Mouse (Mus musculus): ENCODE results near the gene Tom1l1.
A peak's percentile ranks its signal among the peaks of the same experiment; 100 is the strongest.
"Not testable (repeated sequence)": the region's sequence is repeated elsewhere in the genome, so short reads cannot be mapped to it uniquely, and the experiment has no call there.

Gene Tom1l1

DNA sequence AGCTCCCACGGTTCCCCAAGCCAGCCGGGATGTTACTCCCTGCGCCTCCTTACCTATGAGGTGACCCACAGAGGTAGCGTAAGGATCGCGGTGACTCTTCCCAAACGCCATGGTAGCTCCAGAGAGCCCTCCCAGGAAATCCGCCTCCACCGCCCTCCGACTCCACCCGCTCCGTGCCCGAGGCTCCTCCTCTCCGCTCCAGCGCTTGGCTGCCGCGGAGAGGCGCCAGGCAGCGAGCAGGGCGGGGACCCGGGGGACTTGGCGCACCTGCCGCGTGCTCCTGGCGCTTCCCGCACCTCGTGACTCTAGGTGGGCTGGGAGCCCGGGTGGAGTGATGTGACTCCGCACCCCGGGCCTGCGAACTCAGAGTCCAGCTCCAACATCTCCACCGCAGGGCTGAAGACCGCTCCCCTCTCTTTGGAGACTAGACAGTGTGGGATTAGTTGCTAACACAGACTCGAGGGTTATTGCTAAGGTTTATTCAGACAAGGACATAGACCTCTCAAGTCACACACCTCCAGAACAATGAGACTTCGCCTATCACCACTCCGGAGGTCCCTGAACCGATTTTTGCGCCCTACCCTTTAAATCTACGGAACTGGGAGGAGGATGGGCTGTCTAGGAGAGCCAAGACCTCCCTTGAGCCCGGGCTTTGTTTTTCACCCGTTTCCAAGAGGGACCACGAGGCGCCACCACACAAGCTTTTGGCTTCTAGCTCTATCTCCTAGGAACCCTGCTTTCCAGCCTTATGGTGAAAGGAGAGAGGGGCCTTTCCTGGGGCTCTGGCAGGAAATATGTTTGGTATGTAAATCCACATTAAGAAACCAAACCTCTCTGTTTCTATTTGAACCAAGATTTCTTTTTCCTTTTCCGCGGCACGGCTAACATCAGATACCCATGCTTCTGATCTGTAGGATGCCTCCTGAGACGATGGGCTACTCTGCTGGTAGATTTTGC lies at the start of gene Tom1l1:
Gene Tom1l1, minus strand, starts transcription at position 907 of the 957 bp plus-strand sequence.
- peak; percentile 64 for DNase-seq

DNA sequence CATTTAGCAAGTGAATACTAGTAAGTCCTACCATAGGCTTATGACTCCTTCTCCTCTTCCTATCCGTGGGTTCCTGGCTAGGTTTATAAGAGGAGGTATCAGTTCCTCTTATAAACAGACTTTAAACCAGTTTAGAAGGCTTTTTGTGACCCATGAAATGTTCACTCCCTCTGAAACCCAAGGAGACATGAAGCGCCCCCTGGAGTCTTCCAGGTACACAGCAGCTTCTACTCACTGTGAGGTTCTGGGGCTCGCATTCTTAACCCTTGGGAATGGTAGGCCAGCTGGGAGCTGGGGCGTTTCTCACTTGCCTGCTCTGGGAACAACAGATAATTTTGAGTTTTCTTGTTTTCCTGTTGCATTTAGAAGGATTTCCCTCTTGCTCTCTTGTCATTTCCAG lies 45.4 kb upstream of the Tom1l1 start:
- no peak for DNase-seq

DNA sequence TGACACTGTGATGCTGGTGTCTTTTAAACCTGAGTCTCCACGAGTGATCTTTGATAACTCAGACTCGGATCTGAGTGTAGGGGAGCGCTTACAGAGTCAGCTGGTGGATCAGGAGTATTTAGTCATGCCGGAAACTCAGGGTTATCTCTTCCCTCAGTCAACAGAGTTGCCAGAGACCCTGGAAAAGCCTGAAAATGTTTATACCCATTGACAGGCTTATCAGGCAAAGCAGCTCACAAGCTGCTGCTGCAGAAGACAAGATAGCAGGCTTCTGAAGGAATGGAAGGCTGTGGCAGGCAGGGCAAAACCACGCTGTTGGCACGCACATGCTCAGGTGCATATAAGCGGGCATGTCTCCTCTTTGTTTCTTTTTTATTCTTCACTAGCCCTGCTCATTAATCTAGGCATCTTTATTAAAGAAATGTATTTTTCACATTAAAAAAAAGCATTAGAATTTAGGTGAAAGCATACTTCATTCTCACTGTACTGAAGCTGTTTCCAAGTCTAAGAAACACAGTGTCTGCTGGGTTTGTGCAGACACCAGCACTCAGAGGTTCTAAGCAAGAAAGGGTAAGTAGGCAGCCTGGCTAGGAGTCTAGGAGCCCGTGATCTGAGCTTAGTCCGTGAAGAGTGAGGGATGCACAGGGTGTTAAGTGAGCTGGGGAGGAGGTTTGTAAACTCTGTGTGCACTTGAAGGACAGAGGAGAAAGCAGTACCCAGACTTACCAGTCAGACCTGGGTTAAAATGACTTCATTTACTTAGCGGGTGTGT lies 39.4 kb upstream of the Tom1l1 start:
- DNase-seq = no peak

DNA sequence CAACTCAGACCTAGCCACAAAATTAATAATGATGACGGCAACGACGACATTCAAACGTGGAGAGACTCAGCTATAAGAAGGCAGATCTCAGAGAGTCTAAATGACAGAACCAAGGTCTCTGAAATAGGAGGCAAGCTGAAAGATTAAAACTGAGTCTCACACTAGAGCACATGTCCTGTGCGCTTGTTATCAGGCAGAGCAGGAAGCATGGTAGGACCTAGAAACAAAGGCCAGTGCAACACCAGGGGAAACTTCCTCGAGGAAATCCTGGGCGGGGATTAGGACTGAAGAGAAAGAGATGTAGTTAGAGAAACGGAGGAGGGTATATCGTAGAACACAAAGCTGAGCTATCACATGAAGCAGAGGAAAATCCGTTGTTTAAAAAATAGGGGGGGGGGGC lies 38.6 kb upstream of the Tom1l1 start:
- no peak for DNase-seq

DNA sequence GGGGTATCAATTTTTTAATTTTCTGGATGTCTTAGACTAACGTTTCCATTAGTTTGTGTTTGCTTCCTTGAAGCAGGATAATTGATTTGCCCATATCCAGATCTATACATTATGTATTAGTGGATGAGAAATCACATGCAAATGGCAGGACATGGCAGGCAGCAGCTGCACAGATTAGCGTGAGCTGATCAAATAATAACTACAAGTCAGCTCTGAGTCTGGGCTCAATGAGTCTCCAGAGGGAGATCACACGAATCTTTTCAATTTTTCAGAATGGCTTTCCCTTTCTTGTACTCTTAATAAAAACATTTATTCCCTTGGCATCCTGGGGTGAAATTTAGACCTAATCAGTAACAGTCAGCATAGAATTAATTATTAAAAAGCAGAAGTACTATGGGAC lies 34.1 kb upstream of the Tom1l1 start:
- no peak for DNase-seq

DNA sequence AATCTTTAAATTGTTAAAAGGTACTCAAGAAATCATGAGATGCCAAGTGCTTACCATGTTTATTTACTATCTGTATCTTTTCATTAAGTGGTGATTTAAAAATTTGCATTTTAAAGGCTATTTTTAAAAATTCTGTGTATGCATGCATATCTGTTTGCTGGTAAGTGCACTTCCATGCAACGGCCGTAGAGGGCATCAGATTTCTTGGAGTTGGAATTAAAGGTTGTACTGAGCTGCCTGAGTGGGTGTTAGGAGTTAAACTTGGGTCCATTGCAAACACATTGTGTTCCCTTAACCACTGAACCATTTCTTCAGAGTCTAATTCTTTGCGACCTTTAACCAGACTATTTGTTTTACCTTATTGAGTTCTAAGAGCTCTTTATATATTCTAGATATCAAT lies 29.6 kb upstream of the Tom1l1 start:
- no peak for DNase-seq

DNA sequence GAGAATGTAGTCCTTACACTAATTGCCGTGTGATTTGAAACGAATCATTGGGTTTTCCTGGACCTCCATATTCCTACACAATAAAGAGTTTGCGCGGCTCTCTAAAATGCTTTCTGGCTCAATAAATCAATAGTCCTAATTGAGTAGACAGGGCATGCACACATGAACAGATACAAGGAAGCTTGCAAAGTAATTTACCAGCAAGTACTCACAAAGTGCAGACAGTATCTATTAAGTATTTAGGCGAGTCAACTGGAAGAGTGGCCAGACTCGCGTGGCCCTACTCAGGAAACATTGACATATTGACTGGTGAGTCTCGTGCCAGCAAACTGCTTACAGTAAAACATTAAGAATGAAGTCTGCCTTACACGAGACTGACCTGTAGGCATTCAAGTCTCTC lies 23.4 kb upstream of the Tom1l1 start:
- DNase-seq = no peak

DNA sequence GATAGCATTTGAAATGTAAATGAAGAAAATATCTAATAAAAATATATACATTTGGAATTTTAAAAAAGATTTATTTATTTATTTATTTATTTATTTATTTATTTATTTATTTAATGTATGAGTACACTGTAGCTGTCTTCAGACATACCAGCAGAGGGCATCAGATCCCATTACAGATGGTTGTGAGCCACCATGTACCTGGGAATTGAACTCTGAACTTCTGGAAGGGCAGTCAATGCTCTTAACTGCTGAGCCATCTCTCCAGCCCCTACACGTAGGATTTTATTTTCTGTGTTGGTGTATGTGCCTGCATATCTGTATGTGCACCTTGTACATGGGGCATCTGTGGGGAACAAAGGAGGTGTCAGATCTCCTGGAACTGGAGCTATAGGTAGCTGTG lies 19.0 kb upstream of the Tom1l1 start:
- not testable (repeated sequence) for DNase-seq

DNA sequence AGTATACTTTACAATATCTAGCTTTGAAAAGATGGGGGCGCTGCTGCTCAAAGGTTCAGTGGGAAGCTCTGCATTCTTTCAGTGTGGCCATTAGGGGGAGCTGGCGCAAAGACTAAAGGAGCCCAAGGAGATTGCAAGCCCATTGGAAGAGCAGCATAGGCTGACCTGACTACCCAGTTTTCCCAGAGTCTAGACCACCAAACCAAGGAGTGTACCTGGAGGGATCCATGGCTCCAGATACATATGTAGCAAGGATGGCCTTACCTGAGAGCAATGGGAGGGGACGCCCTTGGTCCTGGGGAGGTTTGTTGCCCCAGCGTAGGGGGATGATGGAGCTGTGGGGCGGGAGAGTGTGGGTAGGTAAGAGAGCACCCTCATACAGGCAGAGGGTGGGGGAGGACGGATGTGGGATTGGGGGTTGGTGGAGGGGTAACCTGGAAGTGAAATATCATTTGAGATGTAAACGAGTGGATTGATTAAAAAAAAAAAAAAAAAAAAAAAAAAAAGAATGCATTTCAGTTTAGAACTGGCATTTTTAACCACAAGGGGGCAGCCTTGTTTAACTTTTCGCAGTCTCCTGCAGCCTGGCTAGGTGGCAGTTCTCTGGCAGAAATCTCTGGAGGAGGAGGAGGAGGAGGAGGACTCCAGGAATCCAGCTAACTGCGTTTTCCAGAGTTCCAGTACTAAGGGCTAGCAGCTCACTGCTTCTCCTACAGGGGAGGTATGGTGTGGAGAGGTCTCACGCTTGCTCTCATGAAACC lies 9.5 kb upstream of the Tom1l1 start:
- peak; percentile 47 for DNase-seq

DNA sequence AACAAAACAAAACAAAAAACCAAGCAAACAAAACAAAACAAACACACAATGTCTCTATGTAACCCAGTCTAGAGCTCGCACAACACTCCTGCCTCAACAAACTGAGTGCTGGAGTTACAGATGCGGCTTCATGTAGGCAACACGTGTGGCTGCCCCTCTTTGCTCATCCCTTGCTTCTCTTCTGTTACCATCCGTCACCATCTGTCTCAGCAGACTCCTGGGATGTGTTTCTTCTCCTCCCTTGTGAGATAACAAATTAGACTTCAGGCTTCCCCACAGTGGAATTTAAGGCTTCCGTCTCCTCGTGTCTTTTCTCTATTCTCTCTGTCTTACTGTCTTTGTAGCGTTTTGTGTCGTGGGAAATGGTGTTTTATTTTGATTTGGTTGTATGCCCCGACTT lies 7.6 kb upstream of the Tom1l1 start:
- no peak for DNase-seq

DNA sequence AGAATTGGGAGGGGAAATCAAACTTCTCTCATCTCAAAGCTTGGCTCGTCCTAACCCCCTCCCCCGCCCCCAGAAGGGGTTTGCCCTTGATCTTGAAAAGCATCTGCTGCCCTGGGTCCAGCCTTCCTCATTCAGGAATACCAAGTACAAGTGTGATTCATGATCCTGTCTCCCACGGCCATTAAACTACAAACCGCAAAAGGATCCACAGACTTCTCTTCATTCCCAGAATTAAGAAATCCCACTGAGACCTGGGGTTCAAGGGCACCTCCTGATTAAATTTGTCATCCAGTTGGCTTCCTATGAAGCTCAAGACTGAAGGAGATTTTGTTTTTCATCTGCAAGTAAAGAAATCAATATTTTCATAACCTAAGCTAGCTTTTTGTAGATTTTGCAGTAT lies 6.0 kb upstream of the Tom1l1 start:
- DNase-seq = no peak

DNA sequence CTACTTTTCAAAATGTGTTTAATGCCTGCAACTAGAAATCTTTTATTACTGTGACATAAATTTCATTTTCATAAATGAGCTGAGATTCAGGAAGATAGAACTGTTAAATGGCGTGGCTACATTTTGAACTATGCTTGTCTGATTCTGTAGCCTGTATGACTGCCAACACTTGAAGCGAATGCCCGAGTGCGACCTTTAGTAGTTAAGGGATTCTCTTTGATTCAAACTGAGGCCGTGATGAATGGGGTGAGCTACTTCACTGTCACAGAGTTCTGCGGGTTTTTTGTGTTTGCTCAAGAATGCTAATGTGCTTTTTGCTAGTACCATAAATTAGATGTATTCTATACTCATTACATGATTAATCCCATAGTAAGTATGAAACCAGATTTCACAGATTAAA lies 2.2 kb upstream of the Tom1l1 start:
- DNase-seq = no peak

DNA sequence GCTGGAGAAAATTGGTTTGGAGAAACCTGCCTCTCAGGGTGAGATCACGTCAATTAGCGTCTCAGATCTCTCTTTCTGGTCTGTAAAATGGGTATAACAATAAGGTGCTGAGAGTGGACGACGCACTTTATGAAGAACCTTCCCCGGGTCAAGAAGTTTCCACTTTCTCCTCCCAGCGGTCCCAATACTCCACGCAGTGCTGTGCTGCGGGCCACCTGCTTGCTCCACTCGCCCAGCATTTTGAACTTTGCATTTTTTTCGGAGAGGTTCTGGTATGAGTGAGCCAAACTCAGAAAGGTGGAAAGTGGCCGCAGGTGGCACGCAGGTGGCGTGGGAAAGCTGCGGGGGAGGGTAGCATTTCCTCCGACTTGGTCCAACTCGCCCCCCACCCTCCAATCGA lies 1.1 kb downstream of the Tom1l1 start:
- DNase-seq = no peak

DNA sequence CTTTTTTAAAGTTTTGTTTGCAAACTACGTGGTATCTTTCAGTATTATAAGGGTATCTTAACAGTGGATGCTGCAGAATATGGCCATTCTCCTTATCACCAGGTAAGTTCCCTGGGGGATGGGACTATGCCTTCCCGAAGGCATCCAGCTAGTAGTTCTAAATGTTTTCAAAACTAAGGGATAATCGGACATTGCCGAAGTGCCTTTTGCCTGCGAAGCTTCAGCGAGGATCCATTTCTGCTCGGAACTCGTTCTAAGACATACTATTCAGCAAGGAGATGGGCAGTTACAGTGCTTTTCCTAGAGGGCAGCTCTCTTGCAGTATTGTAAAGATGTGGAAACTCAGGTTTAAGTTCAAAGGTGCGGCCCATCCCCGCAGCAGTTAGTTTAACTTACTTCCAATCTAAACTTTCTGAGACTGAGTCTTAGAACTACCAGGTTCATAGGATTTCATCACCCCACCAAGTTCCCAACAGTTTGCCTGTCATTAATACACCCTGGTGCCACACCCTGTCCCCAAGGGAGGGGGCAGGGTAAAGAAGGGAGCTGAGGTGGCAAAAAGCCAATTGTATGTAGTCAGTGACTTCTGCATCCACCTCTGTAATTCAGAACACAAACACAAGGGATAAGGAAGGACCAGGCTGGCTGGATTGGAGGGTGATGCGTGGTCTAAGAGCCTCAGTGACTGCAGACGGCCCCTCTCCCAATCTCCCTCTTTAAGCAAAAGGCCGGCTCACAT lies 1.7 kb downstream of the Tom1l1 start:
- no peak for DNase-seq

DNA sequence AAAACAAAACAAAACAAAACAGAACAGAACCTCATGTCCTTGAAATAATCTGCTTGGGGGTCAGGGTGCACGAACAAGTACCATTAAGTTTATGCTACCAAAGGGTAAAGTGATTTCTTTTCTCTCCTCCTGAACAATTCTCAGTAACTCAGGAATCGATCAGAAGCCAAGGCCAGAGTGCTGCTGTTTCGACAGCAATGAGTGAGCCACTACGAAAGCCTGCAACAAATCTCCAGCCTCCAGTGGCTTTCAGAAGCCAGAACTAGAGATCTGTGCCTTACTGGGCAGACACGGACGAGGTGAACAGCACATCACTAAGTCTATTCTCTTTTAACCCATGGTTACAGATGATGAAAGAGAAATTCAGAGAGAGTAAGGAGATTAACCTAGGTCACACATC lies 3.0 kb downstream of the Tom1l1 start:
- no peak for DNase-seq

DNA sequence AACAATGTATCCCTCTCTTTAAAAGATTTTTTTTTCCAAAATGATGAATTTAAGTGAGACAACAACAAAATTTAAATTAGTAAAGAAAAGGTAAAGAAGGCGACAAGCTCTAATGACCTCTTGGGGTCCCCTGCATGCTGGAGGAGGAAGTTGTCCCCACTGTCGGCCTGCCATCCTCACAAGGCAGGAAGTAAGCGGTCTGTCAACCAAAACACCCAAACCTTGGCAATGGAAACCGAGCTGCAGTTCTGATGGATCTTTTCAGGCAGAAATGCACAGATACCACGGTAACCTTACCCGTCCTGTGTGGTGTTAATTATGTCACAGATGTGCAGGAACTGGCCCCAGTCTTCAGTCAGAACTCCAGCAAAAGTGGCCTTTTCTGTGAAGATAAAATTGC lies 3.4 kb downstream of the Tom1l1 start:
- no peak for DNase-seq

DNA sequence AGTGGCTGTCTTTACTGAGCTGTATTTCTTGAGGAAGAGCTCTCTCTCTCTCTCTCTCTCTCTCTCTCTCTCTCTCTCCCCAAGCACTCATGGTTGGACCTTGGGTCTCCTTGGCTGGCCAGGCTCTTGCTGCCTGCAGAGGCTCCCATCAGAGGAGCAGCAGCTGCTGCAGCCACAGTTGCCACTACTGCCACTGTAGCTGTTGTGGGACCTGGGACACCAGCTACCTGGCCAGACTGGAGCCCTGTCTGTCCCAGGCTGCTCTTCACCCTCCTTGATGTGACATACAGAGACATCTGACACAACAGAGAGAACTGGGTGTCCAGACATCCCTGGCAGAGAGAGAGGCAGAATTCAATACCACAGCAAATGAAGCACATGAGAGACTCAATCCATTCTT lies 7.0 kb downstream of the Tom1l1 start:
- no peak for DNase-seq

DNA sequence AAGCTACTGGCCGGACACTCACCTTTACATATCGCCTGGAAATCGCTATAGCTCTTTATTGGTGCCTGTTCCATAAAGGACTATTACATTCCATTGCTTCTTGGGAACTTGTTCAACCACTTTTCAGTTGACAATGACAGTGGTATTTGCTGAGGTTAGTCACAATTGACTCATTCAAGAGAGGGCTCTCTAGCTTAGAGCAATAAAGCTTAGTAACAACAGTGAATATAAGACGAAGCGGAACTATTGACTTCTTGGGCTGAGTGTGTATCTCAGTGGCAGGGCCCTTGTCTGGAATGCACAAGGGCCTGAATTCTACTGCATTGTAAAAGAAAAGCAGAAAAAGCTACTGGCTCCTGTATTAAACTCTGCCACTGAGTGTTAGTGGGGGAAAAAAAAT lies 9.6 kb downstream of the Tom1l1 start:
- DNase-seq = no peak

DNA sequence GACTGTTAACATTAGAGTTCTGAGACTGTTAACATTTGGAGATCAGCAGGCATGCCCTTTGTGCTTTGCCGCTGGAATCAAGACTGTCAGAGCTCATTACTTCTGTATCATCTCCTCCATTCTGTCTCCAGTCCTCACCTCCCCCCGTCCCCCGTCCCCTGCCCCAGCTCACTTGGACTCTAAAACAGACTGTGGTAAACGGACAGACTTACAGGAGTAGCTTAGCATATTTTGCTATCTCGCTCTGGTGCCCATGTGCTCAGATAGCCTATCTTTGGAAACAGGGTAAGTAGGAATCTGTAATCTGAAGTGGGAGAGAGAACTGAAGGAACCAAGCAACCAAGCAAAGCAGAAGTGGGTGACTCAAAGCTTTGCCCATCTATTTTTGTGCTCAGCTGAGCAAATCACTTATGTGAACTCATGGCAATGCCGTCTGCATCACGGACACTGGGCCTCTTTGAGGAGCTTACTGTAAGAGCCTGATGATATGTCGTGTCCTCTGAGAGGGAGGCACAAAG lies 10.3 kb downstream of the Tom1l1 start:
- DNase-seq = no peak

DNA sequence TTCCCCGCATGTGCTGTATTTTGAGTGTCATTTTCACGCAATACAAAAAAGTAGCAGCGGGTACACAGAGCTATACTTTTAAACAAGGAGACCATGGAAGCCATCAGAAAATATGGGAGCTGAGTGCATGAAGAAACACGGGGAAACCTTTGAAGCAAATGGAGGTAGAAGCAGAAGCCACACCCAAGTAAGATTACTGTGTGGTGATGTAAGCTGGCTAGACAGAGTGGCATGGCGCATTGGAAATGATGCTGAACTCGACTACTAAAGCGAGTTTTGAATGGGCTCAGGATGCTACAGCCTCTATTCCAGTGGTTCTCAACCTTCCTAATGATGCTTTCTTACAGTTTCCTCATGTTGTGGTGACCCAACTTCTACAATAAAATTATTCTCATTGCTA lies 11.1 kb downstream of the Tom1l1 start:
- no peak for DNase-seq

DNA sequence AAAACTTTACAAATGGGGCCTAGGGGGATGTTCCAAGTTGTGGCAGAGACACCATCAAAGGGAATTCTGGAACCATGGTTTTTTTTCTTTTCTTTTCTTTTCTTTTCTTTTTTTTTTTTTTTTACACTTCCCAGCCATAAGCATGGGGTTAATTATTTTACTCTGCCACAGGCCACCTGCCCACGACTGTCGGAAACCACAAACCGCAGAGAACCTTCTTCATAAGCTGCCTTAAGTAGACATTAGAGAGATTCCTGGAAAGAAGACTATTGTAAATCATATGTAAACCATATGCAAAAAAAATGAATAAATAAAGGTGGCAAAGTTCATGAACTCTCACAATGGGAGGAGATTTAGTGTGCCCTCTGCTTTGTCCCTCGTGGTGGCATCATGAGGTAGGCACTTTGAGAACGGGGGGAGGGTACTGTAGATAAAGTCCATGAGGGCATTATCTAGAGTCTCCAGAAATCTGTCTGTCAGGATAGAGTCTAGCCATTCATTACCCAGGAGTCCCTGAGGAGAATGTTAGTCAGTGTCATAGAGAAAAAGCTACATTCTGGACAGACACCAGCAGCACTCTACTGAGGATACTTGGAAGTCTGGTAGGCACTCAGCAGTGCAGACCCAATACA lies 12.6 kb downstream of the Tom1l1 start:
- DNase-seq = no peak

DNA sequence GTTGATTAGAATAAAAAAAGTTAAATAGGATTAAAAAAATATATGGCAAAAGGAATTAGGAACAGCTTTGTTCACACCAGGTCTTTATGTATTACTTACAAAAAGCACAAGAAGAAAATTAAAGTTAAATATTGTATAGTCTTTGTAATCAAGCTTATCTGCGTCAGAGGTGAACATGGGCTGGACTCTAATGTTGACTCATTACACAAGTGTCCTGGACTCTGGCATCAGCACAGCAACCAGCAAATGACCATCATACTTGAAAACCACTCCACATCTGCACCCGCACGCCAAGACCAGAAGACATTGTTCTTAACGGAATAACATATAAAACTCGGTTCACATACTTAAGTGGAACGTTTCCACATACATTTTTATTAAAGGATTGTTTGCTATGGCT lies 20.8 kb downstream of the Tom1l1 start:
- no peak for DNase-seq
